Mouse (Mus musculus): ENCODE results near the gene Gm17018.

DNA sequence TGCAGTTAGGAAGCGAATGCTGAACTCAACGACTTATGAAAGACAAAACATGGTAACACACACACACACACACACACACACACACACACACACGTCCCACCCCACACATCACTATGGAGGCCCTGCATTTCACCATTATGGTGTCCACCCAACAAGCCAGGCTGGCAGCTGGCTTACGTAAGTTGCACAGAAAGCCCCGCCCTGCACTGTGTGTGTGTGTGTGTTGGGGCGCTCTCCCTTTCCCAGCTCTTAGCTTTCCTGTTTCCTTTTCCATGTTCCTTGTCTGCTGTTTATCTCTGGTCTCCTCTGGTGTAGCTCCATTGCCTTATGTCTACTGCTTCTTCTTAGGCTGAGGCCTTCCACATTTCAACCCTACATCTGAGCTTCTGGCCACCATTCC lies 57.8 kb downstream of the Gm17018 start:
- no peak for TF ChIP-seq CTCF (IDR thresholded peaks at IDR 0.05; ENCODE audit: control insufficient read depth, insufficient read depth, insufficient replicate concordance, low read depth, low read length)
- TF ChIP-seq POLR2A (IDR thresholded peaks at IDR 0.05; ENCODE audit: control insufficient read depth, low read depth, low read length), result no peak

Measured in testis, adult 2 months (tissue).